Mouse (Mus musculus): ENCODE data around the gene Hpse2.
"Not testable (repeated sequence)": the region's sequence is repeated elsewhere in the genome, so short reads cannot be mapped to it uniquely, and the experiment has no call there.

- not testable (repeated sequence) for TF ChIP-seq GATA1, TAL1 (IDR thresholded peaks at IDR 0.05; ENCODE audit: low read length)
Measured at GRCm38 (mm10) chr19:43281336-43281735, 106.8 kb downstream of the Hpse2 start.
